Mouse (Mus musculus) layer of hippocampus, postnatal 10 days (tissue): ENCODE measurements around the gene Msi2. TPM values are rescaled to one million over a fixed set of nuclear protein-coding genes. Genes with fewer than 3 reads are reported as not detected.

Experiments used
- DNase-seq, 2 experiments: peaks; one replicate each; pipeline ENCODE4 v3.0.0; 2021; ENCODE audit warnings: low spot score in 2 of 2
- total RNA-seq, 2 experiments: library from RNA; stranded (reverse); gene quantifications; 2 replicates each; pipeline ENCODE4 v1.2.3; 2021

The Msi2 gene
- total RNA-seq, 2 experiments from 2014 or later, result 97.4 to 97.6 TPM

DNA sequence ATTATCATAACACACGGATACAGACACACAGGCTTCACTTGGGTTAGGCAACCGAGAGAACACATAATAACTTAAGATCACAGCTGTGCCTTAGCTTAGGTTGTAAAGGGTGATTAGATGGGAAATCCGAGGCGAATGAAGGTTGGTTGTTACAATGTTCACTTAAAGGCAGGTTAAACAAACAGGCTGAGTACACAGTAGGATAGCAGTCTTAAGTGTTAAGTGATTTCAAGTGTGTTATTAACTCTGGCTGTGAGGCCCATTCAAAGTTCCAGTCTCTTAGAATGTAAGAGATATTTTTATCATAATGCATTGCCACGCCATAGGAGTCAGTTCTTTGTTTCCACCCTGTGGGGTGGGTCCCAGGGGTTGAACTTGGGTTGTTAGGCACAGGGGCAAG, 383.4 kb downstream of the Msi2 start:
- DNase-seq, result no peak

- no peak for DNase-seq
These were observed 385.9 kb downstream of the Msi2 start for GRCm38 (mm10) chr11:88332309-88332934.

DNA sequence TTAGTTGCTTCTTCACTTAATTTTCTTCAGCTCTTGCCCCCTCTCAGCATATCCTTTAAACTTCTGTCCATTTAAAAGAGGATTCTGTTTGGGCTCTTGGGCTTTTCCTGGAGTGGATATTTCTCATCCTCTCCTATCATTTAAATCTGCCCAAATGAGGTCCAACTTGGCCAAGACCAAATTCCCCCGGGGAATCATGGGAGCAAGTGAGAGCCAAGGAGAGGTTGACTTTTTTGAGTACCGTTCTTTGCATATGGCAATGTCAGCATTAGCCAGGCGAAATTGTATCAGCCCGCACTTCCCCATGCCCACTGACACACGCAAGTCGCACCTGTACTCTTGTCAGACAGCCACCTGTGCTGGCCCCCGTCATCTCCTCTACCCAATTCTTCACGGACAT, 386.6 kb downstream of the Msi2 start:
- DNase-seq, result no peak

- DNase-seq, result peak; percentile 49 to 66
These were observed 387.5 kb downstream of the Msi2 start for GRCm38 (mm10) chr11:88330799-88331198.

GRCm38 (mm10) chr11:88328813-88329595, 389.3 kb downstream of the Msi2 start:
- DNase-seq, result no peak

GRCm38 (mm10) chr11:88327016-88327415, 391.3 kb downstream of the Msi2 start:
- no peak for DNase-seq

DNA sequence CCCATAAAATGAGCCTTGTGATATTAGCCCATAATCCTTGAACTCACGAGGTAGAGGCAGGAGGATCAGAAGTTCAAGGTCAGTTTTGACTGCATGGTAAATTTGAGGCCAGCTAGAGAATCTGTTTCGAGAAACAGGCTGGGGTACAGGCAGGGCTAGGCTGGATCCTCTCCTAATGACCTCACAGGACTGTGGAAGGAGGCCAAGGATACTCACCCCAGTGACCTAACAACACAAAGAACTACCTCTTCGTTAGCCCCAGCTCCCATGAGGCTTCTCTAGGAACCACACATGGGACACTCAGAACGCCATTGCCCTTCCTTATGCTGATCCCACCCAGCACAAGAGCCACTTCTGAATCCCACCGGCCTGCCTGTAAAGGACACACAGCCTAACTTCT, 399.5 kb downstream of the Msi2 start:
- no peak for DNase-seq

GRCm38 (mm10) chr11:88315393-88315792, 402.9 kb downstream of the Msi2 start:
- DNase-seq, result no peak

GRCm38 (mm10) chr11:88314471-88314870, 403.8 kb downstream of the Msi2 start:
- DNase-seq, result no peak

DNA sequence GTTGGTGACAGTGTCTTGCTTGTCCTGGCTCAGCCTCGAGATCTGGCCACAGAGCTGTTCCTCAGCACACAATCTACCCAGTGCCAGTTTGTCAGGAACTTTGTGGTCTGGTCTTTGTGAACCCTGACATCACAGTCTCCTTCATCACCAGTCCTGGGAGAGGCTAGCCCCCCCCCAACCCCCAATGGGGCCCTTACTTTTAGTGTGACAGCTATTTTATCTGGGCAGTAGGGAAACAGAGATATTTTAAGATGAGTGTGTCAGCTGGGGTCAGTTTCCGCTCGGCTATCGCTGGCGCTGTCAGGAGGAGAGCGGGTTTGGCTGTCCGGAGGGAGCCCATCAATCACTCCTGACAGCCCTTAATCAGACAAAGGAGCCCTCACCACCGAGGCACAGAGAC, 404.8 kb downstream of the Msi2 start:
- no peak for DNase-seq

DNA sequence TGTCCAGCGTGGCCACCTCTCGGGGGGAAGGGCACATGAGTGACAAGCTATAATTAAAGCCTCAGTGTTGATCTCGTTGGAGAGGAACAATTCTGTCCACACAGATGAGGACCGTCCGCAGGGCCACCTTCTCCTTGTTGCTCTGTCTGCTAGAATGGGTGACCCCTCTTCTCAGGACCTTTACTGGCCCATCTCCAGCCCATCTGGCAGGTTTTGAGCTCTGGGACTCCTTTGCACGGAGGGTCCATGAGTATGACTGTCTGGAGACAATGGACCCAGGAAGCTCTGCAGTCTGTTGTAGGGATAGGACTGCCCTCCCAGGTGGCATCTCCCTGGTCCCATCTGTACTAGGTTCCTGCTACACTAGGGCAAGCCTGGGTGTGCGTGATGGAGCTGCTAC, 406.7 kb downstream of the Msi2 start:
- no peak for DNase-seq

- no peak for DNase-seq
These were observed 407.5 kb downstream of the Msi2 start for GRCm38 (mm10) chr11:88310773-88311172.

- no peak for DNase-seq
These were observed 409.1 kb downstream of the Msi2 start for GRCm38 (mm10) chr11:88309059-88309700.

DNA sequence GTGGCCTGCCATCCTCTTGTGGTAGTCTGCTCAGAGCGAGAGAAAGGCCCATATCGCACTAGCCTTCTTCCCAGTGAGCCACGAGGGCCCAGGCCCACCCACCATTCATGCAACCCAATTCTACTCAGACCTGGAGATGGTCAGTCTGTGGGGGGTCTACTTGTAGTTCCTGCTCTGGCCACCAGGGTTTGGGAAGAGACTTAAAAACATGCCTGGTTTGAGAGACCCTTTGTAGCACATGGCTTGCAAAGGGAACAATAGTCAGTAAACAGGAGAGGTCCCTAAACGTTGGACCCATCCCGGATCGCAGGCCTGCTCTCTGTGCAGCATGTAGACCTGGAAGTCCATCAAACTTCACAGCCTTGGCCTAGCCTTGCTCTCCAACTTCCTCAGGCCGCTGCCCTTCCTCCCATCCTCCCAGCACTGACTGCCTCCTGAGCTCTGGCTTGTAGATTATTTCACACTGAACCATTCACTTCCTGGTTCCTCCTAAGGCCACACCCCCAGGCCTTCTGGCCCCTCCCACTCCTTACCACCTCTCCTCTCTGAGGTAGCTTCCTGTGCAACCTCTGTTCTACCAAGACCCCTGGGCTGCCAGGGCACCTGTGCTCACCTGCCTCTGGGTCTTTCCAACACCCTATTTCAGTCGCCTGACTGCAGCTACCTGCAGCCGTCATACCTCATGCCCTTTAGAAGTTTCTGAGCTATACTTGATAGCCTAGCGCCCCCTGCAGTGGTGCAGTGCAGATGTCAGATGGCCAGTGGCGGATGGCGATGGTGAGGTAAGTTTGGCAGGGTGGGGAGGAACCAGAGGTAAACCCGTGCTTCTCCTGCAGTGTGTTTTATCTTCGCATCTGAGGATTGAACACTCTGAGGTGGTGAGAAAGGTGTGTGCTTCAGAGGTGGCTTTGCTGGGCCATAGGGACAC, 410.4 kb downstream of the Msi2 start:
- no peak for DNase-seq

DNA sequence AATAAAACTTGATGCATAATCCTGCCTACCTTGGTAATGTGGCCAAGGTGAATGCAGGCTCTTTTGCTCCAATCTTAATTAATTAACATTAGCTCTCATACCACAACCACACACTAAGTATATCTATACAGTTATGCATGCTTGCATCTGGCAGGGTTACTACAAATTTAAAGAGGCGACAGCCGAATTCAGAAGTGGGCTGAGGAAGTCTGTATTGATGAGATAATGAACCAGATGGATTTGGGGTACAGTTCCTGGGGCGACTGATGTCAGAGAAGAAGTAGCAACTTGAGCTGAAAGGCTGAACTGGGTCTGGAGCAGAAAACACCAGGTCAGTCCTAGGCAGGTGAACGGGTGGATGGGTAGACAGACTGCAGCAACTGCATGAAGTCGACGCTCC, 412.6 kb downstream of the Msi2 start:
- no peak for DNase-seq

DNA sequence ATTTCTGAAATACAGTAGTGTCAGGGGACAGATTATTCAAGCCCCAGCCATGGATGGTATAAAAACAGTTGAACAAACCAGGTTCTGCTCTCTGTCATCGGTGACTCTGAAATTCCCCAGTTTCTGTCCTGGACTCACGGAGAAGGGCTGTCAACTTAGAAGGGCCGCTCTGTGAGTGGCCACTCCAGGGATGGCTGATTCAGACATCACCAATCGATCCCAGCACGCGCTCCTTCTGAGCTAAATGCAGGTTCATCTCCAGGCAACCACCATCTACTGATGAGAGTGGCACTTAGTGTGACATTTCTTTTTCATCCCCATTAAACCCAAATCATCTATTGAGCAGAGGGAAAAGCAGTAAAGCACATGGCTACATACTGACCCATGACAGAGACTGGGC, 416.7 kb downstream of the Msi2 start:
- no peak for DNase-seq

DNA sequence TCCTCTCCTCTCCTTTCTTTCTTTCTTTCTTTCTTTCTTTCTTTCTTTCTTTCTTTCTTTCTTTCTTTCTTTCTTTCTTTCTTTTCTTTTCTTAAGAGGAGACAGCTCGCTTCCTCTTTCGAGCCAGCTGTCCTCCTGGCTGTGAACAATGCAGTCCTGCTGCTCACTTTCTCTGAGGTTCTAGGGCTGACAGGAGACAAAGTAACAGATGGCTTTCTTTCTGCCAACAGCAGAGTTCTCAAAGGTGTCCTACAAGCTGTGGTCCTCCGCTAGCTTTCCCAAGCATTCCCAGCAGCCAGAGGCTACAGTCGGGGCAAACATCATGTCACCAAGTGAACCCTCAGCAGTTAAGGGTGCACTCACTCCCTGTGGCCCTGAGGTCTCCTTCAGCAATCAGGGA, 419.0 kb downstream of the Msi2 start:
- no peak for DNase-seq

- DNase-seq, result no peak
These were observed 420.8 kb downstream of the Msi2 start for GRCm38 (mm10) chr11:88297526-88297925.

DNA sequence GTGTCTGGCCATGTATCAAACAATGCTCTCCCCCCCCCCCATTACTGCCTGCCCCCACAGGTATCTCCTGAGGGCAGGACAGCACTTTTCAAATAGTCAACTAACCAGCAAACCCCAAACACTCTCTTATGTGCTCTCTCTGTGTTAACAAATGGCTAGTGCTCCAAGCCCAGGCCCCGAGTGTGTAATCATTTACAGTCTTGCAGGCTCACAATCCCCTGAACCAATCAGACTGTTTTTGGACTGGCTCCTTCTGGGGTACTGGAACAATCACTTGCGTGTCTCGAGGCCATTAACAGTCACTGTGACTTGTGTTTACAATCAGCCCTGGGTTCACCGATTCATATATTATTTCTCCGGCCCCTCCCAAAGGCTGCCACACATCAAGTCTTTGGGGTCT, 423.0 kb downstream of the Msi2 start:
- DNase-seq, result no peak

- DNase-seq, result no peak
These were observed 424.0 kb downstream of the Msi2 start for GRCm38 (mm10) chr11:88294394-88294710.

DNA sequence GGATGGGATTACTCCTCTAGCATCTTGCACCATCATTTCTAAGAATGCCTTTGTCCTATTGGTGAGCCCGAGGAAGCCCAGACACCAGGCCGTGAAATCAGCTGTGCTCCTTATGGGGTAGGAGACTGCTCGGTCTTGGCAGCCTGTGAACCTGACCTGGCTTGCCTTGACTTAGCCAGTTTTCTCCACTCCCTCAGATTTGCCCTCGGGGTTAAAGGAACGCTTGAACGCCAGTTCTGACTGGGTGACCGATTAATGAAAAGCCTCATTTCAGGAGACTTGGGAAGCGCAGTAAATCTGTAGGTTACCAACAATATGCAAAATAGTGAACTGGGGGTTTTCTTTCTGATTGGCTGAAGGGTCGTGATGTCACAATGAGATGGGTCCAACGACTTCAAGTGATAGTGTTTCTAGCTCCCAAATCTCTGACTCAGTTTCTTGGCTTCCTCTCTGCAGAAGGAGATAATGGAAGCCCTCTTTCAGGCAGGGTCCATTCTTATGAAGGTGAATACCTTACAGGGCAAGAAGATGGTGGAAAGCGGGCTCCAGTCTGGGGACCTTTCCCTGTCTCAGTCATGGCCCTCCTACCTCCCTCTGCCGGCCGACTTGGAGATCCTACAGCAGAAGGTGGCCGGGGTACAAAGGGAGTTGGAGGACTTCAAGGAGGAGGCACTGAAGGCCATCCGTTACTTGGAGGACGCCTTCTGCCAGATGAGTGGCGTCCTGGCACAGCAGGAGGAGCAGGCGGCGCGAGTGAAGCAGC, 424.5 kb downstream of the Msi2 start, which contains the start of gene Ccdc182:
Ccdc182 (plus strand) TSS at position 428 of the 763 bp plus-strand sequence.
- DNase-seq, result no peak
